11 mouse cellular contexts compared by ENCODE assay signal in the genomic region with DNA sequence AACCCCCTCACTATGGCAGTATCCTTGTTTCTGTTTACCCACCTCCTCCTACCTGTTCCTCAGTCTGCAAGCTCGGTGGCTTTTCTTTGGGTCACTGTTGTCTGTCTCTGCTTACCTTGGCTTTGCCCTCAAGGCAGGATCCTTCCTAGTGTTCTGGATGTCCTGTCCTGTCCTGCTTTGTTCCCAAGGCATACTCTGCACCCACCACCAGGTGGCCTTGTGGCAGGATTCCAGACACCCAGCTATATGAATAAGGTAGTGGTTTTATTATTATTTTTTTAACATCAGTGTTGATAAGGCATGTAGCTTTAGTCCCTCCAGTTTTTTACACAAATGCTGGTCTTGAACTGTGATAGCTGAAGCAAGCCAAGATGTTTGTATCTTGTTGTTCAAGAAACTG.
DNase-seq lines count a peak whose midpoint lies in the region; ATAC-seq and TF ChIP-seq lines count a peak whose summit lies in the region.
"Had no signal": no experiment of that assay in that cellular context is flagged by ENCODE, and none has a peak within 500 bp of the region (broad histone marks: within the 10 kb centered on the region; RNA-seq: fewer than 3 reads in every experiment).

No protein-coding gene starts in this region.

- WGBS in kidney, embryonic 15.5 days: 38% methylated on average over 1 of the region's 1 CpGs
- 17% methylated on average over 1 of the region's 1 CpGs for WGBS in kidney, embryonic 16.5 days

- H3K27ac ChIP-seq in kidney, embryonic 15.5 days: peak overlapping the region; percentile 3; the same call in 1 of the 2 replicates
- no peak overlapping the region for H3K27ac ChIP-seq in kidney, embryonic 16.5 days (ENCODE audit: low read length)
- no peak overlapping the region for H3K27ac ChIP-seq in testis, adult 2 months (ENCODE audit: control insufficient read depth, insufficient read depth, low read depth, low read length)
- H3K27ac ChIP-seq: hindbrain, embryonic 14.5 days; macrophage had no signal

- ATAC-seq in kidney, embryonic 15.5 days (replicated peaks; ENCODE audit: low FRiP score): 0 out of 2 replicates have a peak, but pooled peaks have one; percentile 33
- ATAC-seq in kidney, embryonic 16.5 days (ENCODE audit: low FRiP score, low TSS enrichment): no peak

- DNase-seq in embryo, embryonic 10 days (ENCODE audit: low spot score): peak; percentile 49
- DNase-seq in embryo, embryonic 10.5 days (ENCODE audit: low spot score): no peak
- DNase-seq in testis, postnatal 14 days (ENCODE audit: low spot score): no peak
- DNase-seq in gastrocnemius, postnatal 36 days: no peak
- DNase-seq: gastrocnemius, postnatal 14 days; thymus, adult 2 months had no signal

- no peak overlapping the region for H3K4me2 ChIP-seq in kidney, embryonic 15.5 days
- no peak overlapping the region for H3K4me2 ChIP-seq in kidney, embryonic 16.5 days (replicated peaks; ENCODE audit: low read depth, low read length)
- H3K4me2 ChIP-seq: hindbrain, embryonic 14.5 days had no signal

- no peaks in the 10 kb centered on the region for H3K9me3 ChIP-seq in kidney, embryonic 15.5 days (replicated peaks)
- H3K9me3 ChIP-seq in kidney, embryonic 16.5 days (ENCODE audit: low read length): no peaks in the 10 kb centered on the region

- peak; percentile 18; the same call in 1 of the 2 replicates for TF ChIP-seq CTCF in testis, adult 2 months (IDR thresholded peaks at IDR 0.05; ENCODE audit: control insufficient read depth, insufficient read depth, insufficient replicate concordance, low read depth, low read length)

- H3K36me3 ChIP-seq in kidney, embryonic 15.5 days: no peaks in the 10 kb centered on the region
- no peaks in the 10 kb centered on the region for H3K36me3 ChIP-seq in kidney, embryonic 16.5 days (ENCODE audit: insufficient read depth, low read length)
- H3K36me3 ChIP-seq in testis, adult 2 months (ENCODE audit: control insufficient read depth, insufficient read depth, low read length): no peaks in the 10 kb centered on the region

- no peak overlapping the region for H3K9ac ChIP-seq in kidney, embryonic 15.5 days
- no peak overlapping the region for H3K9ac ChIP-seq in kidney, embryonic 16.5 days (replicated peaks; ENCODE audit: low read length)
- H3K9ac ChIP-seq: hindbrain, embryonic 14.5 days had no signal

- intact Hi-C loops in gastrocnemius, postnatal 36 days (cut with DNase I): no loop called here

- no peaks in the 10 kb centered on the region for H3K27me3 ChIP-seq in kidney, embryonic 15.5 days
- no peaks in the 10 kb centered on the region for H3K27me3 ChIP-seq in kidney, embryonic 16.5 days (ENCODE audit: insufficient read depth, low read length)
- H3K27me3 ChIP-seq in testis, adult 2 months (ENCODE audit: control insufficient read depth, insufficient read depth, low read length): no peaks in the 10 kb centered on the region

- no peak for TF ChIP-seq POLR2A in testis, adult 2 months (IDR thresholded peaks at IDR 0.05; ENCODE audit: control insufficient read depth, low read depth, low read length)

- no peak overlapping the region for H3K4me3 ChIP-seq in kidney, embryonic 15.5 days (replicated peaks)
- no peak overlapping the region for H3K4me3 ChIP-seq in kidney, embryonic 16.5 days (ENCODE audit: low read length)
- H3K4me3 ChIP-seq in testis, adult 2 months (ENCODE audit: control insufficient read depth, low read depth, low read length): no peak overlapping the region

- peaks cover 10% of the 10 kb centered on the region for H3K4me1 ChIP-seq in kidney, embryonic 15.5 days
- peaks cover 11% of the 10 kb centered on the region for H3K4me1 ChIP-seq in kidney, embryonic 16.5 days (ENCODE audit: insufficient read depth, low read length)
- H3K4me1 ChIP-seq in testis, adult 2 months (ENCODE audit: control insufficient read depth, insufficient read depth, low read length): no peaks in the 10 kb centered on the region
